Mouse (Mus musculus) embryonic fibroblast, embryonic 13.5 days (primary cell): Measurements from ENCODE around the gene Cux2. TPM values are rescaled to one million over a fixed set of nuclear protein-coding genes. Genes with fewer than 3 reads are reported as not detected.

ENCODE experiments used
- H3K27ac ChIP-seq: 2 replicates; pipeline ENCODE4 v1.5.1; 2012; ENCODE audit warnings: low read length, control low read depth, inconsistent platforms; ENCODE audit not compliant: insufficient read depth
- H3K4me1 ChIP-seq: 2 replicates; pipeline ENCODE4 v1.6.1; 2011; ENCODE audit warnings: low read length; ENCODE audit not compliant: control insufficient read depth, insufficient read depth
- H3K4me3 ChIP-seq: 2 replicates; pipeline ENCODE4 v1.5.1; 2011; ENCODE audit warnings: mild to moderate bottlenecking, control low read depth, low read length; ENCODE audit not compliant: insufficient read depth
- CTCF ChIP-seq: IDR thresholded peaks from 2 replicates; pipeline ENCODE4 v1.5.1; 2011; ENCODE audit warnings: mild to moderate bottlenecking, control low read depth, low read length, moderate library complexity, borderline replicate concordance; ENCODE audit not compliant: insufficient read depth
- POLR2A ChIP-seq: IDR thresholded peaks from 2 replicates; pipeline ENCODE4 v1.6.1; 2011; ENCODE audit warnings: low read depth, mild to moderate bottlenecking, control low read depth, low read length, moderate library complexity
- polyA plus RNA-seq: library from polyadenylated mRNA; stranded (reverse); fragments of >200 nt; gene quantifications from 2 replicates; pipeline ENCODE4 v1.2.4, GENCODE M21; 2011; ENCODE audit warnings: low read depth; ENCODE audit not compliant: missing spikeins, insufficient read length

The Cux2 gene
- polyA plus RNA-seq, 1 experiment, result 1.0 TPM

DNA sequence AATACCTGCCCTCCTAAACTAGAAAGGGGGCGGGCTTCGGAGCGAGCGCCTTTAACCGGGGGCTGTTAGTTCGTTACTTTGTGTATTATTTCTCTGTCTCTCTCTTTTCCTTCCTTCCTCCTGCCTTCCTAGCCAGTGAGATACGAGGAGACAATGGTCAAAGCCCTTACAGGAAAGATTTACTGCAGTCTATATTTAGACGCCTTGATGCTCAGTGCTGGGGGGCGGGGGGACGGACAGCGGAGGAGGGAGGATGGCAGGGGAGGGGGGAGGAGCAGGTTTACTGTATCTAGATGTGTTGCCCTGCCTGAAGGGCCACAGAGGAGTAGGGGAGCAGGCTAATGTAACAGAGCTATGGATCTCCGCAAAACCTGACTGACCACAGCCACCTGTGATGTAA lies 12.6 kb upstream of the Cux2 start:
- no peak for TF ChIP-seq POLR2A
- TF ChIP-seq CTCF, result no peak
- Histone ChIP-seq H3K4me3 (no peak overlapping the region), H3K4me1 (no peaks in the 10 kb centered on the region), H3K27ac (no peak overlapping the region)

DNA sequence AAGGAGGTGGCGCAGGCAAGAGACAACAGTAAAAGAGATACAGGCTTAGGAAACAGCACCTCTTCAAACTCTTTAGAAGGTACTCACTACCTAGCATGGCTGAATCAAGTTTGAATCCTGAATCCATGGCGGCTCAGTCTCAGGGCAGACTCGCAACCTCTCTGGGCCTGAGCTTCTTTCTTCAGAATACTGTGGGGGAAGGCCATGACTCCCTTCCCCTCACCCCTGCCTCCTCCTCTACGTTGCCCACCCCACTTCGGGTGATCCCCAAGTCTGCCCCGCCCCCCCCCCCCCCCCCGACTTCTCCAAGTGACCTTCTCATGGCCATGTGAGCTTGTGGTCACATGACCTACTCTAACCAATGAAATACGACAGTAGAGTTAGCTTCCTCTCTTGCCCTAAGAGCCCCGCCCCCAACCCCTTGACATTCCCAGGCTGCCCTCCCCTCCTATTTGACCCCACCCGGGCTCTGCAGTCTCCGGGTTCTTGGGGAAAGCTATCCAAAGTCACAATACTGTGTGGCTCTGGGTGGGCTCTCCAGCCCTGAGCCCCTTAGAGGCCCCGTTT lies 10.9 kb upstream of the Cux2 start:
- no peak overlapping the region for H3K27ac ChIP-seq
- H3K4me3 ChIP-seq, result no peak overlapping the region
- no peak for TF ChIP-seq CTCF
- H3K4me1 ChIP-seq, result no peaks in the 10 kb centered on the region

GRCm38 (mm10) chr5:122059060-122060017 lies 9.4 kb upstream of the Cux2 start:
- Histone ChIP-seq H3K27ac (no peak overlapping the region), H3K4me1 (no peaks in the 10 kb centered on the region), H3K4me3 (no peak overlapping the region)
- TF ChIP-seq CTCF (peak; percentile 90), POLR2A (no peak)

DNA sequence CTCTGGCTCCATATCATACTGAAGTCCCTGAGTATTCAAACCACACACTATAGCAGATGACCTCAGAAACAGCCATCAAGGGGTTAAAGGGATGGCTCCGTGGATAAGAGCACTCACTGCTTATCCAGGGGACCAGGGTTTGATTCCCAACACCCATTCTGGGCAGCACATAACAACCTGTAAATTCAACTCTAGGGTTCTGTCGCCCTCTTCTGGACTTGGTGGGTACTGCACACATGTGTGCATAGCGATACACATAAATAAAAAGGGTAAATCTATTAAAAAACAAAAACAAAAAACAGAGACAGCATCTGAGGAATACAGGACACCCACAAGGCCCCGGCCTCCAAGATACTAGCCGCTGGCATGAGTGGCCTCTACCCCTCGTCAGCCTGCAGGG lies 7.7 kb upstream of the Cux2 start:
- TF ChIP-seq CTCF, result no peak
- no peak for TF ChIP-seq POLR2A
- H3K4me1 ChIP-seq, result no peaks in the 10 kb centered on the region
- H3K4me3 ChIP-seq, result no peak overlapping the region
- H3K27ac ChIP-seq, result no peak overlapping the region

DNA sequence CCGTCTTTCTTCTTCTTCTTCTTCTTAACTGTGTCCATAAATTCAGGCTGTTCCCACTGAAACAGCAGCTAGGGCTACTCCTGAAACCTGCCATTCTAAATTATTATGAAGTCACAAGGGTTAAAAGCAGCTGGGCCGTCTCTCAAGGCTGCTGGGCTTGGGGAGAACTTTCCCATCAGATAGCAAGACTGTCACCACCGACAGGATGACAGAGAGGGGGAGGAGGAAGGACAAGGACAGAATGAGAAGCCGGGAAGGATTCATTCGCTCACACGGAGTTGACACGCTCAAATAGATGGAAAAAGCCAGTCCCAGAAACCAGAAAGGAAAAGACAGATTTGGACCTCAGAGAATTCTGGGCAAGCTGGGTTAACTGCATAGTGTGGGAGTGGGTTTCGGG lies 6.7 kb upstream of the Cux2 start:
- no peak overlapping the region for H3K4me3 ChIP-seq
- no peak for TF ChIP-seq CTCF
- no peak for TF ChIP-seq POLR2A
- H3K27ac ChIP-seq, result no peak overlapping the region
- H3K4me1 ChIP-seq, result no peaks in the 10 kb centered on the region

DNA sequence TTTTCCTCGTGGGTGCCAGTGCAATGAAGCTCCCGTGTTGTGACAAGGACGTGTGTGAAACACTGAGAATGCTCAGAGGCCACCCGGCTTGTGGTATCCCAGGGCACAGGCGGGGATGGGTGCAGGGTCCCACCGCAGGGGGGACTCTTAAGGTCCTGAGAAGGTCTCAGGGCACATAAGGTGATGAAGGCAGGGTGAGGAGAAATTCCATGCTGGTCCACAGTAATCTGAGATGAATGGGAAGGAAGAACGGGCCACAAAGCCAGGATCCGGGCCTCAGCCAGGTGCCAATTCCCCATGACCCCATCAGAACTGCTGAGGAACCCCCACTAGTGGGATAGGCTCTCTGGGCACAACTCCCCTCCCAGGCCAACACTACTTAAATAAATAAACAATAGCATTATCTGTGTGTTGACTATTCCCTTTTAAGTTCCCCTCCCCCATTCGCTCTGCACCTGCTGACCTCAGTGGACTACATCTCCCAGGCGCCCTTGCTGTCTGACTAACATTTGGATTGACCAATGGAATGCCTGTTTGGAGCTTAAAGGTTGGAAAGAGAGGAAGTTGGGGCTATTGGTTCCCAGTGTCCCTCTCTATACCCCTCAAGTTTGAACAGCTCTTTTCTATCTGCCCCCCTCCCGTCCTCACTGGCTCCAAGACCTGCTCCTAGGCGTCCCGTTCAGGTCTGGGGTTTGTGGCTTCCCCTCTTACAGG lies 4.4 kb upstream of the Cux2 start:
- Histone ChIP-seq H3K27ac (no peak overlapping the region), H3K4me3 (no peak overlapping the region), H3K4me1 (no peaks in the 10 kb centered on the region)
- no peak for TF ChIP-seq POLR2A
- TF ChIP-seq CTCF, result no peak

DNA sequence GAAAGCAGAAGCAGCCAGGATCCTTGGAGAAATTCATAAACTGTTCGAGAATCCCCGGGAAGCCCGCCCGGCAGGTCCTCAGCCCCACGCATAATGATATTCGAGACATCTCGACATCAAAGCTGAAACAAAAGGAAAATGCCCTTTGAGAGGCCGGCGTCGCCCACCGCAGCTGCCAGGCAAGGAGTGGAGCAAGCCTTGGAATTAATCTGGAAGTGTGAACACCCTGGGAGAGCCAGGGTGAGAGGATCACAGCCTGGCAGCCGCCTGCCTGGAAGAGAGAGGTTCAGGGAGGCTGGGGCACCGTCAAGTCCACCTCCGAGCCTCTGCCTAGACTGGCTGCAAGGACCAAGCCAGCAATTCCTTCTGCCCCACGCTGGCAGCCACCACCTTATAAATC lies 3.7 kb upstream of the Cux2 start:
- H3K4me3 ChIP-seq, result no peak overlapping the region
- no peaks in the 10 kb centered on the region for H3K4me1 ChIP-seq
- no peak for TF ChIP-seq POLR2A
- TF ChIP-seq CTCF, result no peak
- no peak overlapping the region for H3K27ac ChIP-seq

DNA sequence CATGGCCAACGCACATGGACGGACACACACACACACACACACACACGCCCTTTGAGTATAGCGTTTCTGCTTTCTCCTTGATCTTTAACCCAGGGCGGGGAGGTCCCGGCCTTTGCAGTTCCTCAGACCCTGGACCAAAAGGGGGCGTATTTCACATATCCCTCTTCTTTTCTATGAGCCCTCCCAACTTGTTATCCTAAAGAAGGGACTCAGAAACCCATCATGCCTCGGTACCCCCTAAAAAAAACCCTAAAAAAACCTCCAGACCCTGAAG lies 867 bp upstream of the Cux2 start:
- Histone ChIP-seq H3K4me1 (no peaks in the 10 kb centered on the region), H3K27ac (no peak overlapping the region), H3K4me3 (no peak overlapping the region; the same call in 1 of the 2 replicates)
- TF ChIP-seq CTCF (no peak), POLR2A (no peak)

GRCm38 (mm10) chr5:122049664-122050016 lies 262 bp downstream of the Cux2 start:
- TF ChIP-seq CTCF, result no peak
- no peak for TF ChIP-seq POLR2A
- Histone ChIP-seq H3K27ac (no peak overlapping the region), H3K4me1 (no peaks in the 10 kb centered on the region), H3K4me3 (peak overlapping the region; percentile 34)
